Mouse (Mus musculus) heart, embryonic 11.5 days (tissue): ENCODE data around the gene Zfp784. TPM values are rescaled to one million over a fixed set of nuclear protein-coding genes. Genes with fewer than 3 reads are reported as not detected.

Source experiments
- ATAC-seq: fragments of 200-750 bp; cut with Nextera tagmentation; replicated peaks from 2 replicates; pipeline ENCODE4 v1.8.0; 2017; ENCODE audit warnings: moderate library complexity; ENCODE audit not compliant: insufficient number of reproducible peaks, low FRiP score, low TSS enrichment
- H3K27ac ChIP-seq: fragments of 300-500 bp; sonication (generic); 2 replicates; pipeline ENCODE4 v1.5.1; 2014; ENCODE audit warnings: mild to moderate bottlenecking, low read depth, low read length
- H3K27me3 ChIP-seq: fragments of 300-500 bp; sonication (generic); 2 replicates; pipeline ENCODE4 v1.6.1; 2014; ENCODE audit warnings: mild to moderate bottlenecking, low read length, mixed read lengths; ENCODE audit not compliant: control insufficient read depth, insufficient read depth
- H3K36me3 ChIP-seq: fragments of 300-500 bp; sonication (generic); 2 replicates; pipeline ENCODE4 v1.6.1; 2014; ENCODE audit warnings: mild to moderate bottlenecking, low read length, moderate library complexity, mixed read lengths; ENCODE audit not compliant: control insufficient read depth, insufficient read depth
- H3K4me1 ChIP-seq: fragments of 300-500 bp; sonication (generic); 2 replicates; pipeline ENCODE4 v1.6.1; 2014; ENCODE audit warnings: low read length; ENCODE audit not compliant: control insufficient read depth, insufficient read depth
- H3K4me2 ChIP-seq: fragments of 300-500 bp; sonication (generic); 2 replicates; pipeline ENCODE4 v1.6.1; 2014; ENCODE audit warnings: mild to moderate bottlenecking, moderate library complexity
- H3K4me3 ChIP-seq: fragments of 300-500 bp; sonication (generic); 2 replicates; pipeline ENCODE4 v1.5.1; 2014; ENCODE audit warnings: low read depth, low read length
- H3K9ac ChIP-seq: fragments of 300-500 bp; sonication (generic); 2 replicates; pipeline ENCODE4 v1.6.1; 2014; ENCODE audit warnings: mild to moderate bottlenecking, low read depth, low read length, moderate library complexity
- H3K9me3 ChIP-seq: fragments of 300-500 bp; sonication (generic); replicated peaks from 2 replicates; pipeline ENCODE4 v1.6.1; 2016; ENCODE audit warnings: low read length; ENCODE audit not compliant: control insufficient read depth
- WGBS: fragments of 180-500 bp; shearing (Covaris S2); extraction: QIAGEN DNeasy Blood & Tissue Kit; methylation state at CpG from one replicate; pipeline ENCODE4 v1.1.7; 2014; ENCODE audit not compliant: insufficient replicate concordance; 5-methylcytosine and 5-hydroxymethylcytosine counted together
- polyA plus RNA-seq: library from polyadenylated mRNA; unstranded; fragments of >200 nt; fragmentation: Nextera tagmentation; extraction: Ambion mirVana; gene quantifications from 2 replicates; pipeline ENCODE4 v1.2.1, GENCODE M21; 2014

The Zfp784 gene
- polyA plus RNA-seq, 1 experiment from 2014 or later: 3.4 TPM

DNA sequence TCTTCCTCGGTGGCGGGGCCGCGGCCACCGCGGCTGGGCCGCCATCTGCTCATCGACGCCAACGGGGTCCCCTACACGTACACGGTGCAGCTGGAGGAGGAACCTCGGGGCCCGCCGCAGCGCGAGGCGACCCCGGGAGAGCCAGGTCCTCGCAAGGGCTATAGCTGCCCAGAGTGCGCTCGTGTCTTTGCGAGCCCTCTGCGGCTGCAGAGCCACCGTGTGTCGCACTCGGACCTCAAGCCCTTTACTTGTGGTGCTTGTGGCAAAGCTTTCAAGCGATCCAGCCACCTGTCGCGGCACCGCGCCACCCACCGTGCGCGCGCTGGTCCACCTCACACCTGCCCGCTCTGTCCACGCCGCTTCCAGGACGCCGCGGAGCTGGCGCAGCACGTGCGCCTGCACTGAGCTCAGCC is 14.7 kb upstream of the Zfp784 start:
- Histone ChIP-seq H3K27ac (no peak overlapping the region), H3K4me3 (peak overlapping the region; percentile 80), H3K9ac (peak overlapping the region; percentile 53; the same call in 1 of the 2 replicates), H3K9me3 (no peaks in the 10 kb centered on the region), H3K4me1 (peaks cover 22% of the 10 kb centered on the region), H3K4me2 (peak overlapping the region; percentile 79), H3K36me3 (no peaks in the 10 kb centered on the region), H3K27me3 (peaks cover 61% of the 10 kb centered on the region)
- no peak for ATAC-seq
- WGBS: 5% methylated on average over 45 of the region's 45 CpGs

DNA sequence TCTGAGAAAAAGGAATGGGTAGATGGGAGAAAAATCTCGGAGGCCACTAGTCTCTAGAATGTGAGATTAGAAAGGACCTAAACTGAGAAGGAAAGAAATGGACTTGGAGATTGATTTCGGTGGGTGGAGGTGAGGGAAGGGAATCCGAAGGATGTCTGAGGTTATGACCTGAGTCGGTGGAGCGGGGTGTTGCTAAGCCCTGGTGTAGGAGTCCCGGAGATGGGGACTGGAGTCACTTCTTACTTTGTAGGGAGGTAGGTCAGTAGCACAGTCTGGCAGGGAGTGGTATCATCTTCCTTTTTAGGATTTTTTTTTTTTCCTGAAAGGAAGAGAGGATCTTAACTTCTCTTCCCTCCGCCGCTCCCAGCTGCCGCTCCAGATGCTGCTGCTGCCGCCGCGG is 14.2 kb upstream of the Zfp784 start:
- Histone ChIP-seq H3K4me2 (peak overlapping the region; percentile 79), H3K27me3 (peaks cover 56% of the 10 kb centered on the region), H3K36me3 (no peaks in the 10 kb centered on the region), H3K9ac (peak overlapping the region; percentile 53; the same call in 1 of the 2 replicates), H3K4me1 (peaks cover 22% of the 10 kb centered on the region), H3K4me3 (peak overlapping the region; percentile 80), H3K27ac (no peak overlapping the region), H3K9me3 (no peaks in the 10 kb centered on the region)
- ATAC-seq: no peak
- WGBS: 7% methylated on average over 12 of the region's 12 CpGs

DNA sequence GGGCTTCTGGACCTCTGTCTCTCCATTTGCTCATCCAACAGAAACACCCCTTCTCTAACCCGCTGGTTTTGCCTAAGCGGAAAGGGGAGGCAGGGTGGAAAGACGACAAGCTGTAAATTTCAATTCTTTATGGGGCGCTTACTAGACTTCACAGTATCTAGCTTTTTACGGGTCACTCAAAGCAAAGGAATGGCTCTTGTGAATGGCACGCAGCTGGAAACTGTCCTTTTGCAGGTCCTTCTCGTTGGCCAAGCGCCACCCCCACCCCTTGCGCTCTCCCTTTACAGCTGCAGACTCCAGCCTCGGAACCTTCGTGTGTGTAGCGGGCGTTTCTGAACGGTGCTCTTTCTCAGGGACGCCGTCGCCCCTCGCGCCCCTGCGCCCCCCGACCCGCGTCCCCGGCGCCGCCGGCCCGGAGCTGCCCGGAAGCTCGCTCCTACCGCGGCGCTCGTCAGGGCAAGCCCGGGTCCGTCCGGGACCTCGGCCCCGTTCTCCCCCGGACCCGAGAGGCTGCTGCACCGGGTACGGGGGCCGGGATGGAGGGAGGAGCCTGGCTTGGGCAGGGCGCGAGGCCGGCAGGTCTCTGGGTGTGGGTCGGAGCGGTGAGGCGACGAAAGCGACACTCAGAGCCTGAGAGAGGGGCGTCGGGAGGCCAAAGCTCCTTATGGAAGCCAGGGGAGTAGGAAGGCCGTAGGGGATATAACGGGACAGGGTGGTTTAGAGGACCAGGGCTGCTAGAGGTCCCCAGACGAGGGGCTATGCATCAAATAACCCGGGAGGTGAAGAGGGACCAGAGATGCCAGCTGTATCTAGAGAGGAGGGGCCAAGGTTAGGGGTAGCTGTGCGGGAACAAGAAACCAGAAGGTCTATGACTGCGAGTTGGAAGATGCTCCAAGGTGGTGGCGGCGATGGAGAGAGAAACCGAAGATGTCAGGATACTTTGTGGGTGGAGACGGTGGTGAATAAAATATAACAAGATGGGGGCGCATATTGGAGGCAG is 13.2 kb upstream of the Zfp784 start, which contains the start of gene Zfp580:
TSS of gene Zfp580 (plus strand) at position 346 of the 1,000 bp plus-strand sequence.
- H3K9me3 ChIP-seq: no peaks in the 10 kb centered on the region
- under 1% methylated on average over 65 of the region's 65 CpGs for WGBS
- peak; percentile 66 for ATAC-seq
- H3K4me3 ChIP-seq: peak within 1 kb of the TSS; percentile 80
- peak within 1 kb of the TSS; percentile 86 for H3K9ac ChIP-seq
- H3K36me3 ChIP-seq: no peaks in the 10 kb centered on the region
- H3K4me2 ChIP-seq: peak within 1 kb of the TSS; percentile 79
- H3K27ac ChIP-seq: no peak within 1 kb of the TSS; the same call in 1 of the 2 replicates
- H3K27me3 ChIP-seq: peaks cover 46% of the 10 kb centered on the region
- H3K4me1 ChIP-seq: peaks cover 16% of the 10 kb centered on the region

DNA sequence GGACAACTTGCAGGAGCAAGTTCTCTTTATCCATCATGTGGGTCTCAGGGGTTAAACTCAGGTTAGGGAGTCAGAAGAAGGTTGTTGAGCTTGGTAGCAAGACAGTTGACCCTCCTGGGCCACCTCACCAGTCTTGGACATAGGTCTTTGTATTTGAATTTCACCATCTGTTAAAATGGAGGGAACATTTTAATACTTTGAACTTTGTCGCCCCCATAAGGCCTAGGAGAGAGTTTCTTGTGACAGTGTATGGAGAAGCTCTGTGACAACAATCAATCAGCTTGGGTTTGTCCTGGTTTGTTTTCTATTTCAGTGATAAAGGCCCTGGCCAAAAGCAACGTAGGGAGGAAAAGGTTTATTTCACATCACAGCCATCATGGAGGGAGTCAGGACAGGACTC is 9.1 kb upstream of the Zfp784 start:
- 24% methylated on average over 2 of the region's 2 CpGs for WGBS
- no peak for ATAC-seq
- Histone ChIP-seq H3K9ac (no peak overlapping the region), H3K27ac (no peak overlapping the region), H3K4me2 (no peak overlapping the region), H3K9me3 (no peaks in the 10 kb centered on the region), H3K36me3 (no peaks in the 10 kb centered on the region), H3K27me3 (peaks cover 5% of the 10 kb centered on the region), H3K4me3 (no peak overlapping the region), H3K4me1 (peaks cover under 1% of the 10 kb centered on the region)

DNA sequence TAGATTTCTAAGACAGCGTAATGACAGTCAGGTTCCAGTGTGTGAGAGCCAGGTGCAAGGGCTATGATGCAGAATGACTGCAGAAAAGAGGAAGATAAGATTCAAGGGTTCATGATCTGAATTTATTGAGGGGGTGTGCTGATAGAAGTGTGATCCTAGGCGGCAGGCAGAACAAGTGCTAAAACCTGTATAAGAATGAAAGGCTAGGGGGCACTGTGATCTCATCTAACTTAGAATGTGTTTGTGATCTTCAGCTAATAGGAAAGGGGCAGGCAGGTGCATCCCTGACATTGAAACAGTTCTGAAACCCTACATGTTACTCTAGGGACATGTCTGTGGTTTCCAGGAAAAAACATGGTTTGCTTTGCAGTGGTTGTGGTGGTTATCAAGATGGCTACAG is 7.9 kb upstream of the Zfp784 start:
- ATAC-seq: no peak
- Histone ChIP-seq H3K9ac (no peak overlapping the region), H3K4me3 (no peak overlapping the region), H3K4me2 (no peak overlapping the region), H3K4me1 (no peaks in the 10 kb centered on the region), H3K27ac (no peak overlapping the region), H3K27me3 (no peaks in the 10 kb centered on the region), H3K36me3 (no peaks in the 10 kb centered on the region; the same call in 1 of the 2 replicates), H3K9me3 (no peaks in the 10 kb centered on the region)
- 73% methylated on average over 2 of the region's 2 CpGs for WGBS

DNA sequence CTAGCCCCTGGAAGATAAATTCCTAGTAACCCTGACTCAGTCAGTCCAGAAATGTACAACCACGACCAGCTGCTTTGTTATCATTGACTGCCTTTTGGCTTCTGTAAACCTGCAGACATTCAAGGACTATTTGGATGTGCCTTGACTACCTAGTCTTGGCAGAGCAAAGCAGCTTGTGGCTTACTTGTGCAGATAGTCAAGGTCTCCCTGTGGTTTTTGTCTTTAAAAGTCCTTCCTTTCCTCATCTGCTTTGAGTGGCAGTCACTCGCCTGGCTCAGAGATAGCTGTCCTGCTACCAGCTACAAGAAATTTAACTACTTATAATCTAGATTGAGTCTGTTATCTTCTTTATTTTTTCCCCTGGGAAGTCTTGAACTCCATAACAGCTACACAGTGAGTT is 6.7 kb upstream of the Zfp784 start:
- Histone ChIP-seq H3K4me1 (no peaks in the 10 kb centered on the region), H3K9ac (no peak overlapping the region), H3K27ac (no peak overlapping the region), H3K36me3 (no peaks in the 10 kb centered on the region; the same call in 1 of the 2 replicates), H3K27me3 (no peaks in the 10 kb centered on the region), H3K4me3 (no peak overlapping the region), H3K9me3 (no peaks in the 10 kb centered on the region), H3K4me2 (no peak overlapping the region)
- no peak for ATAC-seq
- WGBS: 52% methylated on average over 2 of the region's 2 CpGs

DNA sequence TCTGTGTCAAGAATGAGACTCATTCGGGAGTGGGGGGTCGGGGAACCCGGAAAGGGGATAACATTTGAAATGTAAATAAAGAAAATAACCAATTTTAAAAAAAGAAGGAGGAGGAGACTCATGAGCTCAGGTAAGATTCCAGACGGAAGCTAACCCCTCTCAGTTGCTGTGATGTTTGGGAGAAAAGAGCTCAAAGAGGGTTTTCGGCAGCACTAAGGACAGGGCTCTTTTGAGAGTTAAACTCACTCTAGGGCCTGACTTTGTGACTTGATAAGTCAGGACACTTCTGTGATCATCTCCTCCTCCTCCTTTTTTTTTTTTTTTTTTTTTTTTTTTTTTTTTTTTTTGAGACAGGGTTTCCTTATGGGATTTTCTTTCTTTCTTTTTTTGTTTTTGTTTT is 694 bp upstream of the Zfp784 start:
- peak overlapping the region; percentile 71 for H3K4me2 ChIP-seq
- H3K4me3 ChIP-seq: peak overlapping the region; percentile 62
- peak overlapping the region; percentile 89; the same call in 1 of the 2 replicates for H3K27ac ChIP-seq
- no peaks in the 10 kb centered on the region for H3K27me3 ChIP-seq
- no peaks in the 10 kb centered on the region for H3K9me3 ChIP-seq
- WGBS: 35% methylated on average over 5 of the region's 5 CpGs
- peaks cover 17% of the 10 kb centered on the region for H3K36me3 ChIP-seq
- H3K9ac ChIP-seq: peak overlapping the region; percentile 80
- peaks cover 4% of the 10 kb centered on the region; the same call in 1 of the 2 replicates for H3K4me1 ChIP-seq
- ATAC-seq: no peak

DNA sequence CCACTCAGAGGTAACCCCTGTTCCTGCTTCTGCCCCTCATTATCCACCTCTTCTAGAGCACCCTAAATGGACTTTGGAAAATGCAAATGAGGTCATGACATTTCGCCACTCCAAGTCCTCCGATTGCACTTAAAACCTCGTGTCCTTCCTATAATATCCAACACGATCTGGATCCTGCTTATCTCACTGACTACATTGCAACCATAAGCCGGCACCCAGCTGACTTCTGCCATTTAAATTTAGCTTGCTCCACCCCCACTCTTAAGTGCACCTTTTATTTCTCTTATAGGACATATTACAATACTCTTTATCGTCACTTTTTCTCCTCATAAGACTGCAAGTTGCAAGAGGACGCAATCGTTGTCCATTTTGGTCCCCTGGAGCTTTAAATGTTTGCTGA is 779 bp downstream of the Zfp784 start:
- no peaks in the 10 kb centered on the region for H3K27me3 ChIP-seq
- peaks cover under 1% of the 10 kb centered on the region for H3K9me3 ChIP-seq
- no peak for ATAC-seq
- WGBS: 78% methylated on average over 8 of the region's 8 CpGs
- H3K4me2 ChIP-seq: peak overlapping the region; percentile 71
- peaks cover 4% of the 10 kb centered on the region; the same call in 1 of the 2 replicates for H3K4me1 ChIP-seq
- peak overlapping the region; percentile 89; the same call in 1 of the 2 replicates for H3K27ac ChIP-seq
- H3K36me3 ChIP-seq: peaks cover 31% of the 10 kb centered on the region
- no peak overlapping the region for H3K9ac ChIP-seq
- peak overlapping the region; percentile 62 for H3K4me3 ChIP-seq
